Mouse (Mus musculus): ENCODE measurements at regions not wholly inside any gene's neighbourhood (a gene's known extent, or its start where the extent isn't known, plus 50 kb on each side); places are given as distances from the start of the nearest gene placed in this dataset.

- intact Hi-C loops (cut with DNase I) = no loop called here
- no peak for DNase-seq (ENCODE audit: low spot score in 2 of 2)
These were observed 458.6 kb upstream of the Rag2 start for GRCm38 (mm10) chr2:101165942-101166341.

- intact Hi-C loops (cut with DNase I) = loop anchor here (5.0 kb wide), 1 partner anchor 124 kb away; no protein-coding TSS in a partner anchor
- DNase-seq (ENCODE audit: low spot score in 2 of 2) = peak; percentile 32 to 79
These were observed 451.7 kb upstream of the Rag2 start for GRCm38 (mm10) chr2:101172806-101173205.

DNA sequence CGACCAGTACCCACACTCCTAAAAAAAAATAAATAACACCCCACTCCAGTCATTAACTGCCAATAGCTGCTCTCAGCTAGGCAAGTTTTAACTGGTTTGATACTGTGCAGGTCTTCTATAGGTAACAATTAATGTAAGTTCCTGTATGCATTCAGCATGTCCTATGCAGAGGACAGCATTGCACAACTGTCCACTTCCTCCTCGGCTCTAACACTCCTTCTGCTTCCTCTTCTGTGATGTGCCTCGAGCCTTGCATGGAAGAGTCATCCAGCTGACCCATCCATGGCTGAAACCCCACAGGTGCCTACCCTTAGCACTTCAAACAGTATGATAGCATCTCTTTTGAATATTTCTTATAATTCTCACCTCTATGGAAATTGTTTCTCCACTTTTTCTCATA, 449.4 kb upstream of the Rag2 start:
- intact Hi-C loops (cut with DNase I) = no loop called here
- DNase-seq (ENCODE audit: low spot score in 2 of 2) = no peak

DNA sequence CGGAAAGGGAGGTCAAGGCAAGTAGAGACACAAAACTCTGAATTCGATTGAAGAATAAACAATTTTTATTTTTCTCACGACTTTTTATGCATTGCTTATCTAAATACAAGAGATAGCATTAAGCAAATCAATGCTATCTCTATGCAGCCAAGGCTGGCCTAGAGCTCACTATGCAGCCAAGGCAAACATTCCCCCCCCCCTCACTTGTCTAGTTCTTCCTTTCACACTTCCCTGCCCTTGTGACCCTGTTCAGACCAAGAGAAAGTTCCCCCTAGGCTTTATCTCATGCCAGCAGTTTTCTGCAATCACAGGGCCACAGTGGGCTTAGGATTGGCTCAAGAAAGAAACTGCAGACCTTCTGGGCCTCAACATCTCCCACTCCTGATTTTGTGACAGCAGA, 417.9 kb upstream of the Rag2 start:
- intact Hi-C loops (cut with DNase I) = no loop called here
- no peak for DNase-seq (ENCODE audit: low spot score in 2 of 2)

- peak in 1 of 2 experiments; percentile 4 for DNase-seq (ENCODE audit: low spot score in 2 of 2)
- intact Hi-C loops (cut with DNase I) = no loop called here
These were observed 415.4 kb upstream of the Rag2 start for GRCm38 (mm10) chr2:101209136-101209535.

- no peak for DNase-seq (ENCODE audit: low spot score in 2 of 2)
- intact Hi-C loops (cut with DNase I) = no loop called here
These were observed 403.8 kb upstream of the Rag2 start for GRCm38 (mm10) chr2:101220759-101221158.

- intact Hi-C loops (cut with DNase I) = no loop called here
- DNase-seq (ENCODE audit: low spot score in 2 of 2) = no peak
These were observed 381.5 kb upstream of the Rag2 start for GRCm38 (mm10) chr2:101242983-101243382.

DNA sequence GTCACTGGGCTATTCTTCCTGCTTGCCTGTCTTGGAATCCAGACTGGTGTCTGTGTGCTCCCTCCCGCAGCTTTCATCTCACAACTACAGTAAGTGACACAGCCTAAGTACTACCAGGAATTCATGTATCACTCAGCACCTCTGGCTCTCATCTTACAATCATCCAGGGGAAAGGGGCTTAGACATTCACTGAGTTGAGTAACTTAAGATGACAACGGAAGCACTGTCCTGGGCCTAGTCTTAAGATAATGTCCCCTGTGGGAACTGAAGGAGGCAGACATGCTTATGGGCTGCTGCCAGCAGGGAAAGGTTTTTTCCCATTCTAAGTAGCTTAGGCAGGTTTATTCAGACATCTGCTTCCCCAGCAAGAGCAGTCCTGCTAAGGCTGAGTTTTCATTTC, 377.4 kb upstream of the Rag2 start:
- intact Hi-C loops (cut with DNase I) = no loop called here
- no peak for DNase-seq (ENCODE audit: low spot score in 2 of 2)

- intact Hi-C loops (cut with DNase I) = no loop called here
- DNase-seq (ENCODE audit: low spot score in 2 of 2) = no peak
These were observed 372.3 kb upstream of the Rag2 start for GRCm38 (mm10) chr2:101252228-101252627.

DNA sequence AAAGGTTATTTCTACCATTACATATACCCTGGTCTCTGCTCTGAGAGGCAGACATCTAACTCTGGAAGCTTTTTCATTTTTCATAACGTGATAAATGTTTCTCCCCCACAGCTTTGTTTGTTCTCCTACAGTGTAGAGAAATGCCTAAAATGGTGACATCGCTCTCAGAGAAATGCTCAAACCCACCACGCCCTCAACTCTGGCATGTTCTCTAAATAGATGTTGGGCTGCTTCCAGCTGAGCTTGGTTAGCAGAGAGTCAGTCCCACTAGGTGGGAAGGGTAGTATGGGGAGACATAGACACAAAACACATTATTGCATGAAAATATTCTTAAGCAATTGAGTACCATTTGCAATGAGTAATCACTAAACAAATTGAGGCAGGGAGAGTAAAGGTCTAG, 368.1 kb upstream of the Rag2 start:
- intact Hi-C loops (cut with DNase I) = no loop called here
- DNase-seq (ENCODE audit: low spot score in 2 of 2) = peak in 1 of 2 experiments; percentile 3

DNA sequence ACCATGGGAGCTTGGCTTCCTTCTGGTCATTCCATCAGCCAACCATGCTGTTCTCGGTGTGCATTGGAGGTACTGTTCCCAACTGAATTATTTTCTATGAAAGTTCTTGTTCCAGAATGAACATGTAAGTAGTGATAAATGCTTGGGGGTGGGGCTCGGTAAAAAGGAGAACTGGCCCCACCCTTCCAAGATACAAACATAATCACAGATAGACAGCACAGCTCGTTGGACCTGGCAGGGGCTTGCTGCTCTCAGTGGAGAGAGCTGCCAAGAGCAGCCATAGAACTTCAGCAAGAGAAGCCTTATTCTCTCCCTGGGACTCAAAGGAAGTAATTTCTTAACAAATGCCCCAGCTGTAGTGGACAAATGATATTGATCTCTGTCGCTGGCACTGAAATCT, 360.6 kb upstream of the Rag2 start:
- no peak for DNase-seq (ENCODE audit: low spot score in 2 of 2)

DNA sequence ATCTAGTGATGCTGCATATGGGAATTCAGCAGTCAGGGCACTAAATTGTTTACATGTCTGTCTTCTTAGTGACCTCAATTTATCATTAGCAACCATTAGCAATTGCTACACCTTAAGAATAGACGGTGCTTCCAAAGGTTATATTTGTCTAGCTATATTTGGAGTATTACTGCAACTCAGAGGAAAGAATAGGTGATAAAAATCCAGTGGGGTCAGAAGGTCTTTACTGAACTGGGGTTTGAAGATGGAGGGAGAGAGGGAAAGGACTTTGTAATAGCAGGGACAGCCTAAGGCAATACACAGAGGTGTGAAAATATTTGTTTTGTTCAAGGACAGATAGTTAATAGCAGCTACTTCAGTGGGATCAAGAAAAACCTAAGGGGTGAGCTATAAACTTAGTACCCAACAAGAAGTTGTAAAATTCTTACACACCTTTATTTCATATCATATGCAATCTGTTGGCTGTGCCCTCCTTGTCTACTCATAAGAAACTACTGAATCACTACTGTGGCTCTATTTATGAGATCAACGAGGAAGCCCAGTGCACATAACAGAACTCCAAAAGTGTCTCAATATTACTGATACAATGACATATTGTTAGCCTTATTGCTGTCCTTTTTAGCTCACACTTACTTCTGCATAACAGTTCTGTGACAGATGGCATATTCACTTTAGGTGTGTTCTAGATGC, 357.7 kb upstream of the Rag2 start:
- intact Hi-C loops (cut with DNase I) = no loop called here
- DNase-seq (ENCODE audit: low spot score in 2 of 2) = no peak

More for the DNA sequence above, 360.6 kb upstream of the Rag2 start:
- intact Hi-C loops (cut with DNase I) = no loop called here

DNA sequence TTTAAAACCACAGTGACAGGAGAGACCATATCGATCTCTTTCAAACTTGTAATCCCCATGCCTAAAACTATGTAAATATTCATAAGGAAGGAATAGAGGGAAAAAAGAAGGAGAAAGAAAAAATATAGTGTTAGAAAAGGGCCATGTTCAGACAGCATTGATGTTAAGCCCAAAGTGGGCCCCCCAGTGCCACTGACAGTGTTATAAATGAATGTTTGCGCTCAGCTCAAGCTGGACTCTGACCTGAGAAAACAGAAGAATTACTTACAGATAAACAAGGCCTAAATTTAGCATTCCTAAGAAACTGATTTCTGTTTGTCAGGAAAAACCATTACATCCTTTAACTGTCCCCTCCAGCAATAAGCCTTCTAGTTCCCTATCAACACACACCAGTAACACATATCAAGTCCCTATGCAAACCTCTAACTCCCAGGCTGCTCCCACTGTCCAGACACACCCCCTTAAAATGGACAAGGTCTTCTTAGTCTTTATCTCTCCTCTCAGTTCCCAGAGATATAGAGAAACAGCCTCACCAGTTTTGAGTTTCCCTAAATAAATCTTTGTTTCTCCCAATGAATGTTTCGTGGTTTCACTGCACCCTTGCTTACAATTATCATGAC, 350.4 kb upstream of the Rag2 start:
- DNase-seq (ENCODE audit: low spot score in 2 of 2) = no peak
- intact Hi-C loops (cut with DNase I) = no loop called here

GRCm38 (mm10) chr2:101284886-101285285, 339.6 kb upstream of the Rag2 start:
- intact Hi-C loops (cut with DNase I) = no loop called here
- no peak for DNase-seq (ENCODE audit: low spot score in 2 of 2)

DNA sequence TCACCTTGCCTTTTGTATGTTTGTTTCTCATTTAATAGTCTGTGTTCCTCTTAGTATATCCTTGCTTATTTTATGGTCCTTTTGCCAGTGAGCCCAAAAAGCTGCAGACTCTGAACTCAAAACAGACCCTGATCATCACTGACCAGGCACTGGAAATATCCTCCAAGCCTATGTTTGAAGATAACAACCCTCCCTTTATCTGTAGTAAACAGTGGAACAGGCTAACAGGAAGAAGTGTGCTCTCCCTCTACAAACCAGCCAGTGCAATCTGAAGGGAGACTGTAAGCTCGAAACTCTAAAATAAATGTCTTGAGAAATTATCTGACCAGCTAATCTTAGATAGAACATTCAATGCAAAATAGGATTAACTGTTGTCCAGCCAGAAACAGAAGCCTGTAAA, 336.4 kb upstream of the Rag2 start:
- intact Hi-C loops (cut with DNase I) = no loop called here
- DNase-seq (ENCODE audit: low spot score in 2 of 2) = no peak

DNA sequence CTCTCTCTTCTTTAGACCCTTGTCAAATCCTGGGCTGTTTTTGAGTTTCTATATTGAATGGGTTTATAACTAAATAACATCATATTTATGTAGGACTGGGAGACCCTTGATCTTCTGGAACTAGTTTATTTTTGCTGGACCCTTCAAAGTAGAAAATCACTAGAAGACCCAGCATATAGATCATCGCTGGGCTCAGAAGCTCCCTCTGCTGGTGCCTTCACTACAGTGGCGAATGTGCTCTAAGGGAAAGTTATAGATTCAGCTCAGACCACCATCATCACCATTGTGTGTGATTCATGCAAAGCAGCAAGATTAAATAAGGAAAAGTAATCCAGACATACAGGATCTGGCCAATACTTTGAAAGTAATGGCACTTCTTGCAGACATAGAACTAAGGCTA, 335.4 kb upstream of the Rag2 start:
- no peak for DNase-seq (ENCODE audit: low spot score in 2 of 2)
- intact Hi-C loops (cut with DNase I) = no loop called here

GRCm38 (mm10) chr2:101290738-101291137, 333.8 kb upstream of the Rag2 start:
- intact Hi-C loops (cut with DNase I) = no loop called here
- DNase-seq (ENCODE audit: low spot score in 2 of 2) = no peak

DNA sequence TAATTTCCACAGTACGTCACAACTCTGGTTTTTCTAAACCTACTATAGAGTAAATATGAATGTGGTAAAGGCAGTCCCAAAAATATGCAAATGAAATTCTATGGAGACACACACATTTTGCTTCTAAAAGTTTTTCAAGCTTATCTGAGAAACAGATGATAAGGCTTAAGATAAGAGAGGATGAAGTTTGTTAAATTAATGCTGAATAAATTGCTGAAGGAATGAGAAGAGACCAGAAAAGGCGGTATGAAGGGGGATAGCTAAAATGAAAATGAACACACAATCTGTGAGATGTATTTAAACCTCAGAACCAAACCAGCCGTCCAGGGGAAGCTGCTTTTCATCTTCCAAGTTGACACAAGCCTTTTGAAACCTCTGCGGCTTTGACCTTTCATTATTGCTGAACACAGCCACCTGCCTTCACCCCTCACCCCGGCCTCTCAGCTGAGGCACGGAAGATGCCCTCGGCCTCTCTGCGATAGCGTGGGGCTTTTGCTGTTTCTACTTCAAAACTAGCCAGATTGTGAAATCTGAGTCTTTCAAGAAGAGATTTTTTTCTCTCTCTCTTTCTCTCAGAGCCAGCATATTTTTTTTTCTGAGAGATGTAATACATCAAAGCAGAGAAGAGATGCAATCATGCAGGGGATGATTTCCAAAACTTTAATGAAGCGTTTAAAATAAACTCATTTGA, 328.7 kb upstream of the Rag2 start:
- peak in 1 of 2 experiments; percentile 27 for DNase-seq (ENCODE audit: low spot score in 2 of 2)
- intact Hi-C loops (cut with DNase I) = loop anchor here (5.0 kb wide), 1 partner anchor 124 kb away; no protein-coding TSS in a partner anchor

- DNase-seq (ENCODE audit: low spot score in 2 of 2) = no peak
- intact Hi-C loops (cut with DNase I) = loop anchor here (5.0 kb wide), 1 partner anchor 124 kb away; no protein-coding TSS in a partner anchor
These were observed 328.2 kb upstream of the Rag2 start for GRCm38 (mm10) chr2:101296369-101296682.

DNA sequence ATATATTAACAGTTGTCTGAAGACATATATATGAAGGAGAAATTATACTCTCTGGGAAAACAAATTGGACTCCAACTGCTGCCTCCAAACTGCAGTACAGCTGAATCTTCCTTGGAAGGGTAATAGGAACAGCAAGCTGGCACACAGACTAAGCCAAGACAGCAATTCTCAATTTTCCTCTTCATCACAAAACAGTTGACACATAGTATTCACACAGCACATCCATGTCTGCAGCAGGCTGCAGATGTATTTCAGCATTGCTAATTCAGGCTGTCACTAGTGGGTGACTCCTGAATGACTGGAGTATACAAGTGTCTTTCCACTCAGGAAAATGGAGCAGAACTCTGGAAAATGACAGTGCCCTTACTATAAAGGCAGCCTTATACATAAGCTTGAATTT, 327.7 kb upstream of the Rag2 start:
- intact Hi-C loops (cut with DNase I) = loop anchor here (5.0 kb wide), 1 partner anchor 124 kb away; no protein-coding TSS in a partner anchor
- peak; percentile 17 to 63 for DNase-seq (ENCODE audit: low spot score in 2 of 2)

DNA sequence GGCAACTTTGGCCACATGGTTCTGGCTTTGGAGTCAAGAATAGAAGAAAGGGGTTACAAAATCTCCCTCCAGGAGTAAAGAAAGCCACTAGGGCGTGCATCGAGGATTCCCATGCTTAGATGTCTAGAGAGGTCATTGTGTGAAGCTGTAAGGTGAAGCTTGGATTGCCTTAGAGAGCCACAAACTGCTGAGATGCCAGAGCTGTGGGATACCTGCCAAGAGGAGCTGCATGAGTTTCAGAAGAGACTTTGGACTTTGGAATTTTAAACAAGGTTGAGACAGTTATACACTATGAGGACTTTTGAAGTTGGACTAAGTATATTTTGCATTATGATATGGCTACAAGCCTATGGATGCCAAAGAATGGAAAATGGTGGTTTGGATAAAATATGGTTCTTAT, 325.4 kb upstream of the Rag2 start:
- intact Hi-C loops (cut with DNase I) = loop anchor here (5.0 kb wide), 1 partner anchor 127 kb away; no protein-coding TSS in a partner anchor
- DNase-seq (ENCODE audit: low spot score in 2 of 2) = no peak

Measured in left cerebral cortex, postnatal 25 days (tissue).